Mouse (Mus musculus): ENCODE results near the gene Tat. TPM values are rescaled to one million over a fixed set of nuclear protein-coding genes. Genes with fewer than 3 reads are reported as not detected.

Gene Tat
- polyA plus RNA-seq, 1 experiment: not detected

DNA sequence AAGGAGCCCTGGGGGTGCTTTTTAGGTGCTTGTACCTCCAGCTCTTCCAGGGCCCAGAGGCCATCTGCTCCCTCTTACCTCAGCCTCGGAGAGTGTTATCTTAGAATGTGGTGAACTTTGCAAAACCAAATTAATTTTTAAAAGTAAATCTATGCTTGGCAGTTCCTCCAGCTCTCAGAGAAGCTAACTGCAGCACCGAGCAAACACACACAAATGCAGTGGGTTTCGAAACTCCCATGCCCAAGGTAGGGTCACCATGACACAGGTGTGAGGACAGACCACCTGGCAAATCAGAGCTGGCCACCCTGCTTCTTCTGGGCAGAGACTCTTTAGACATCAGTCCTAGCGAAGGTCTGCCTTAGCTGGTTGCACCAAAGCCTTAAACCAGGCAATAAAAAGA is 17.3 kb upstream of the Tat start:
- Histone ChIP-seq H3ac (ENCODE audit: control insufficient read depth, insufficient read length) (no peak overlapping the region), H3K36me3 (ENCODE audit: control insufficient read depth, insufficient read depth) (no peaks in the 10 kb centered on the region), H3K4me2 (ENCODE audit: low read depth) (no peak overlapping the region), H3K4me3 (no peak overlapping the region), H3K27me3 (ENCODE audit: control insufficient read depth, insufficient read depth, insufficient read length) (peaks cover 16% of the 10 kb centered on the region), H3K79me2 (ENCODE audit: control insufficient read depth, insufficient read depth) (no peaks in the 10 kb centered on the region)
- TF ChIP-seq E2F4 (IDR thresholded peaks at IDR 0.05; ENCODE audit: insufficient read depth) (no peak), CEBPB (IDR thresholded peaks at IDR 0.05; ENCODE audit: insufficient read depth, poor library complexity, severe bottlenecking) (no peak), REST (IDR thresholded peaks at IDR 0.05; ENCODE audit: insufficient read depth, insufficient read length) (no peak), TCF12 (IDR thresholded peaks at IDR 0.05; ENCODE audit: insufficient read depth, poor library complexity, severe bottlenecking) (no peak), MAX (IDR thresholded peaks at IDR 0.05; ENCODE audit: low read depth) (no peak), TCF3 (IDR thresholded peaks at IDR 0.05; ENCODE audit: insufficient read length, low read depth) (no peak)

DNA sequence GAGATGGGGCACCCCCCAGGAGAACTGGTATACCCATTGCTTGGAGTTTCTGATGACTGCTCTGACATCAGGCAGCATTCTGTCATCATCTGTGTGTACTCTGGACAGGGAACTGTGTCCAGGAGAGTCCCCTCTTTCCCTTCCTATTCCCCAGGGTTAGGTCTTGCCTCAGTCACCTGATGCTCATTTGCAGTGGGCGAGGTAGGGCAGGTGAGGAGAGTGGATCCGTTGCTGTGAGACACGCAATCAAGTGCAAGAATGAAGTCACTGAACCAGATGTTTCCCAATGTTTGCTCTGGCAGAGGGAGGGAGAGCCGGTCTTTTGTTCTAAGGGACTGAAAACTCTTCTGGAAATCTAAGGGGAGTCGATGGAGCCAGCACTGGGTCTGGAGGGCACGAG is 10.9 kb upstream of the Tat start:
- Histone ChIP-seq H3K4me3 (no peak overlapping the region), H3K4me2 (ENCODE audit: low read depth) (no peak overlapping the region), H3K79me2 (ENCODE audit: control insufficient read depth, insufficient read depth) (no peaks in the 10 kb centered on the region), H3K27me3 (ENCODE audit: control insufficient read depth, insufficient read depth, insufficient read length) (peaks cover 20% of the 10 kb centered on the region), H3K36me3 (ENCODE audit: control insufficient read depth, insufficient read depth) (no peaks in the 10 kb centered on the region), H3ac (ENCODE audit: control insufficient read depth, insufficient read length) (no peak overlapping the region)
- TF ChIP-seq CEBPB (IDR thresholded peaks at IDR 0.05; ENCODE audit: insufficient read depth, poor library complexity, severe bottlenecking): no peak
- no peak for TF ChIP-seq POLR2A (IDR thresholded peaks at IDR 0.05; ENCODE audit: insufficient read length, low read depth)
- TF ChIP-seq TCF3 (IDR thresholded peaks at IDR 0.05; ENCODE audit: insufficient read length, low read depth): no peak
- no peak for TF ChIP-seq SRF (IDR thresholded peaks at IDR 0.05; ENCODE audit: control insufficient read depth, insufficient read length, low read depth)
- TF ChIP-seq MYOD1 (IDR thresholded peaks at IDR 0.05; ENCODE audit: control insufficient read depth in 1 of 3, insufficient read length in 2 of 3, low read depth in 2 of 3): no peak

DNA sequence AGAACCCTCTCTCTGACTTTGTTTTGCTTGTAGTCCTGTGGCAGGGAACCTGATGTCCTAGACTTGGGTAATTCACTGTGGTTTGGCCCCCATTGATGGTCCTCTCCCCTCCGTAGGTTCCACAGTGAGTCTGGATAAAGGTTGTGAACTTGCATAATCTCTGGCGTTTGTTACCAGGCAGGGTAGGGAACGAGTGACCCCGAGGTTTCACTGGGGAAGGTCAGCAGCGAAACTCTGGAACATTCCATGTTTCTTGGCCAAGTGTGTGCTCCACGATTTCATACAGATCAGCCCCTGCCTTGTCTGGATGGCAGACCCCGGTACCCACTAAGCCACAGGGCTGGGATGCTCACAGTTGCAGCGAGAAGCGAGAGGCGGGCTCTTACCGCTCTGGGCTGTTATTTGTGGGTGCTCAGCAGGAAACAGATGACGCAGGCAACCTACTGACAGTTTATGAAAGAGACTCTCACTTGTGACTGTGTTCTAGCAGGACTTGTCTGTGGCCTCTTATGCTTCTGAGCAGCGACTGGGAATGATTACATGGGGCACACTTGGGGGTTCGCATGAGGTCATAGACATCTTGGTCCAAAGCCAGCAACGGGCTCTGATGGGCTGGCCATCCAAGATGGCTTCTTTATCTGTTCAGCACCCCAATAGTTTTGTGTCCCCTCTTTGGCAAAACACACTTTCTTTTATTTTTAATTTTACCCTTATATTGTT is 7.7 kb upstream of the Tat start:
- Histone ChIP-seq H3K27me3 (ENCODE audit: control insufficient read depth, insufficient read depth, insufficient read length) (peaks cover 35% of the 10 kb centered on the region), H3K4me3 (no peak overlapping the region), H3K4me2 (ENCODE audit: low read depth) (no peak overlapping the region), H3ac (ENCODE audit: control insufficient read depth, insufficient read length) (no peak overlapping the region), H3K79me2 (ENCODE audit: control insufficient read depth, insufficient read depth) (no peaks in the 10 kb centered on the region), H3K36me3 (ENCODE audit: control insufficient read depth, insufficient read depth) (no peaks in the 10 kb centered on the region)
- TF ChIP-seq MAX (IDR thresholded peaks at IDR 0.05; ENCODE audit: low read depth): no peak
- TF ChIP-seq MYOG (IDR thresholded peaks at IDR 0.05; ENCODE audit: control insufficient read depth in 1 of 3, insufficient read depth in 1 of 3, insufficient read length in 2 of 3, low read depth in 2 of 3): no peak
- TF ChIP-seq MYOD1 (IDR thresholded peaks at IDR 0.05; ENCODE audit: control insufficient read depth in 1 of 3, insufficient read length in 2 of 3, low read depth in 2 of 3): no peak
- no peak for TF ChIP-seq POLR2A (IDR thresholded peaks at IDR 0.05; ENCODE audit: insufficient read length, low read depth)
- TF ChIP-seq CEBPB (IDR thresholded peaks at IDR 0.05; ENCODE audit: insufficient read depth, poor library complexity, severe bottlenecking): no peak
- no peak for TF ChIP-seq REST (IDR thresholded peaks at IDR 0.05; ENCODE audit: insufficient read depth, insufficient read length)
- no peak for TF ChIP-seq USF1 (IDR thresholded peaks at IDR 0.05; ENCODE audit: low read depth)
- TF ChIP-seq E2F4 (IDR thresholded peaks at IDR 0.05; ENCODE audit: insufficient read depth): no peak
- no peak for TF ChIP-seq POLR2AphosphoS2 (IDR thresholded peaks at IDR 0.05; ENCODE audit: insufficient read length, low read depth)
- no peak for TF ChIP-seq TCF12 (IDR thresholded peaks at IDR 0.05; ENCODE audit: insufficient read depth, poor library complexity, severe bottlenecking)
- TF ChIP-seq SRF (IDR thresholded peaks at IDR 0.05; ENCODE audit: control insufficient read depth, insufficient read length, low read depth): no peak
- no peak for TF ChIP-seq TCF3 (IDR thresholded peaks at IDR 0.05; ENCODE audit: insufficient read length, low read depth)

DNA sequence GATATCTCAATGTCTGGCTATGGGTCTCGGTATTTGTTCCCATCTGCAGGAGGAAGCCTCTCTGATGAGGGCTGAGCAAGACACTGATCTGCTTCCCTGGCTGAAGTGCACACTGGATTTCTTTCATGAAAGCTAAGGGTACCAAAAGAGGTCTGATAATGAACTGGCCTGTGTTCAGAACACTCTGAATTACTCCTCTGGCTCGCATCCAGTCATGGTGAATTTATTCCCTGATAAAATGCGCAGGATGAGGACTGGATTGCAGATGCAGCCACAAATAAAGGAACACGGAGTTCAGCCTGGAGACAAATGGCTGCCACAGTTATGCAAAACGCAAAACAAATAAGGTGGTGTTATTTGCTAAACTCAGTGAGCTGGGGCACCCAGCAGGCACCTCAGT is 6.3 kb upstream of the Tat start:
- H3K27me3 ChIP-seq (ENCODE audit: control insufficient read depth, insufficient read depth, insufficient read length): peaks cover 39% of the 10 kb centered on the region
- no peak overlapping the region for H3ac ChIP-seq (ENCODE audit: control insufficient read depth, insufficient read length)
- TF ChIP-seq REST (IDR thresholded peaks at IDR 0.05; ENCODE audit: insufficient read depth, insufficient read length) (no peak), USF1 (IDR thresholded peaks at IDR 0.05; ENCODE audit: low read depth) (no peak), POLR2AphosphoS2 (IDR thresholded peaks at IDR 0.05; ENCODE audit: insufficient read length, low read depth) (no peak), TCF12 (IDR thresholded peaks at IDR 0.05; ENCODE audit: insufficient read depth, poor library complexity, severe bottlenecking) (no peak), TCF3 (IDR thresholded peaks at IDR 0.05; ENCODE audit: insufficient read length, low read depth) (no peak), POLR2A (IDR thresholded peaks at IDR 0.05; ENCODE audit: insufficient read length, low read depth) (no peak), MYOG (IDR thresholded peaks at IDR 0.05; ENCODE audit: control insufficient read depth in 1 of 3, insufficient read depth in 1 of 3, insufficient read length in 2 of 3, low read depth in 2 of 3) (no peak), MYOD1 (IDR thresholded peaks at IDR 0.05; ENCODE audit: control insufficient read depth in 1 of 3, insufficient read length in 2 of 3, low read depth in 2 of 3) (no peak), E2F4 (IDR thresholded peaks at IDR 0.05; ENCODE audit: insufficient read depth) (no peak), CEBPB (IDR thresholded peaks at IDR 0.05; ENCODE audit: insufficient read depth, poor library complexity, severe bottlenecking) (no peak), SRF (IDR thresholded peaks at IDR 0.05; ENCODE audit: control insufficient read depth, insufficient read length, low read depth) (no peak), MAX (IDR thresholded peaks at IDR 0.05; ENCODE audit: low read depth) (no peak)

DNA sequence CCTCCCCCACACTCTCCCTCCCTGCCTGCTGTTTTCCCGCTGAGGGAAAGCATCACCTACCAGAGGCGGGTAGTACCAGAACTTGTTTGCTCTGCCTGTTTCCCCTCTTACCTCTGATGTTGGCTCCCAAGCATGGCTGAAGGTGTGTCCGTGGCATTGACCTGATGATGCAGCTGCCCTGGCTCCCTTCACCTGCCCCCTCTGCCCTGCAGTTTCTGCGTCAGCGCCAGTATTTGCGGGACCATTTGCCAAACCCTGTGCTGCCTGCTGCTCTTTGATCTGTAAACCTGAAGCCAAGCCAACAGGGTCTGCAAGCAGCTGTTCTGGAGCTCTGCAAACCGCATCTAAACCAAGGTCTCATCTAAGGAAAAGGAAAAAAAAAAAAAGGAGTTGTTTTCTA is 3.9 kb upstream of the Tat start:
- H3K36me3 ChIP-seq (ENCODE audit: control insufficient read depth, insufficient read depth): no peaks in the 10 kb centered on the region
- H3K4me3 ChIP-seq: no peak overlapping the region
- H3K4me2 ChIP-seq (ENCODE audit: low read depth): no peak overlapping the region
- TF ChIP-seq MYOG (IDR thresholded peaks at IDR 0.05; ENCODE audit: control insufficient read depth in 1 of 3, insufficient read depth in 1 of 3, insufficient read length in 2 of 3, low read depth in 2 of 3): peak in 1 of 3 experiments; percentile 29
- TF ChIP-seq CEBPB (IDR thresholded peaks at IDR 0.05; ENCODE audit: insufficient read depth, poor library complexity, severe bottlenecking): no peak
- TF ChIP-seq TCF12 (IDR thresholded peaks at IDR 0.05; ENCODE audit: insufficient read depth, poor library complexity, severe bottlenecking): no peak
- TF ChIP-seq MYOD1 (IDR thresholded peaks at IDR 0.05; ENCODE audit: control insufficient read depth in 1 of 3, insufficient read length in 2 of 3, low read depth in 2 of 3): peak in 1 of 3 experiments; percentile 17
- peaks cover 47% of the 10 kb centered on the region for H3K27me3 ChIP-seq (ENCODE audit: control insufficient read depth, insufficient read depth, insufficient read length)
- no peaks in the 10 kb centered on the region for H3K79me2 ChIP-seq (ENCODE audit: control insufficient read depth, insufficient read depth)
- H3ac ChIP-seq (ENCODE audit: control insufficient read depth, insufficient read length): no peak overlapping the region

More for the DNA sequence above, 6.3 kb upstream of the Tat start:
- H3K4me2 ChIP-seq (ENCODE audit: low read depth): no peak overlapping the region
- H3K36me3 ChIP-seq (ENCODE audit: control insufficient read depth, insufficient read depth): no peaks in the 10 kb centered on the region
- H3K4me3 ChIP-seq: no peak overlapping the region
- no peaks in the 10 kb centered on the region for H3K79me2 ChIP-seq (ENCODE audit: control insufficient read depth, insufficient read depth)

Data from myocyte (in vitro differentiated cells).